In genomic region chr5:113151554-113152103, GRCm38 (mm10) we compare ENCODE assay signal across 8 mouse cellular contexts.
DNase-seq lines count a peak whose midpoint lies in the region; ATAC-seq and TF ChIP-seq lines count a peak whose summit lies in the region.

No protein-coding gene starts in this region.

- H3K36me3 ChIP-seq in heart, embryonic 11.5 days (ENCODE audit: control insufficient read depth, insufficient read depth, low read length) = no peaks in the 10 kb centered on the region
- H3K36me3 ChIP-seq in stomach, embryonic 14.5 days (ENCODE audit: control insufficient read depth, insufficient read depth, low read length) = no peaks in the 10 kb centered on the region

- H3K27ac ChIP-seq in layer of hippocampus, adult 2 months = peak overlapping the region; percentile 72; the same call in 1 of the 2 replicates
- H3K27ac ChIP-seq in heart, embryonic 11.5 days (ENCODE audit: low read depth, low read length) = peak overlapping the region; percentile 31
- peak overlapping the region; percentile 91 for H3K27ac ChIP-seq in stomach, embryonic 14.5 days (ENCODE audit: low read length)

- TF ChIP-seq POLR2A in brain, embryonic 14.5 days (IDR thresholded peaks at IDR 0.05; ENCODE audit: borderline replicate concordance, extremely low read depth, insufficient read depth, insufficient read length, poor library complexity, severe bottlenecking) = no peak

- 51% methylated on average over 11 of the region's 11 CpGs for WGBS in heart, embryonic 11.5 days (ENCODE audit: insufficient replicate concordance)
- 39% methylated on average over 11 of the region's 11 CpGs for WGBS in stomach, embryonic 14.5 days

- DNase-seq in layer of hippocampus, adult 2 months (ENCODE audit: low spot score in 2 of 2) = no peak
- DNase-seq in layer of hippocampus, postnatal 25 days (ENCODE audit: extremely low spot score in 1 of 2, low spot score in 1 of 2) = no peak
- DNase-seq in brain, embryonic 14.5 days (ENCODE audit: low read depth) = peak; percentile 77
- DNase-seq in kidney, postnatal 4 days = peak; percentile 67 to 79
- DNase-seq in frontal cortex, postnatal 25 days (ENCODE audit: low spot score in 2 of 2) = no peak
- DNase-seq in embryo, embryonic 9.5 days (ENCODE audit: extremely low spot score) = no peak

- H3K4me1 ChIP-seq in heart, embryonic 11.5 days (ENCODE audit: control insufficient read depth, insufficient read depth, low read length) = peaks cover 32% of the 10 kb centered on the region
- H3K4me1 ChIP-seq in stomach, embryonic 14.5 days (ENCODE audit: control insufficient read depth, insufficient read depth, low read length) = peaks cover 19% of the 10 kb centered on the region

- no peaks in the 10 kb centered on the region for H3K9me3 ChIP-seq in heart, embryonic 11.5 days (replicated peaks; ENCODE audit: control insufficient read depth, low read length)
- H3K9me3 ChIP-seq in stomach, embryonic 14.5 days (ENCODE audit: control insufficient read depth, low read depth, low read length) = no peaks in the 10 kb centered on the region

- no peak overlapping the region for H3K4me2 ChIP-seq in heart, embryonic 11.5 days
- H3K4me2 ChIP-seq in stomach, embryonic 14.5 days (replicated peaks; ENCODE audit: low read depth, low read length) = no peak overlapping the region

- no peaks in the 10 kb centered on the region for H3K27me3 ChIP-seq in heart, embryonic 11.5 days (ENCODE audit: control insufficient read depth, insufficient read depth, low read length)
- H3K27me3 ChIP-seq in stomach, embryonic 14.5 days (ENCODE audit: control insufficient read depth, insufficient read depth, low read length) = no peaks in the 10 kb centered on the region

- 0 out of 2 replicates have a peak overlapping the region, but pooled peaks have one; percentile 24 for H3K9ac ChIP-seq in heart, embryonic 11.5 days (ENCODE audit: low read depth, low read length)
- no peak overlapping the region for H3K9ac ChIP-seq in stomach, embryonic 14.5 days (replicated peaks; ENCODE audit: low read depth, low read length)

- TF ChIP-seq CTCF in layer of hippocampus, adult 2 months (conservative IDR thresholded peaks at IDR 0.05) = no peak
- no peak for TF ChIP-seq CTCF in brain, embryonic 14.5 days (IDR thresholded peaks at IDR 0.05; ENCODE audit: borderline replicate concordance, extremely low read depth, insufficient read depth, insufficient read length)

- no peak overlapping the region for H3K4me3 ChIP-seq in layer of hippocampus, adult 2 months
- H3K4me3 ChIP-seq in heart, embryonic 11.5 days (ENCODE audit: low read depth, low read length) = no peak overlapping the region
- H3K4me3 ChIP-seq in stomach, embryonic 14.5 days (ENCODE audit: low read depth, low read length) = no peak overlapping the region

- ATAC-seq in heart, embryonic 11.5 days (replicated peaks; ENCODE audit: insufficient number of reproducible peaks, low FRiP score, low TSS enrichment) = no peak
- no peak; the same call in 1 of the 2 replicates for ATAC-seq in stomach, embryonic 14.5 days (ENCODE audit: insufficient number of reproducible peaks, insufficient read depth, low FRiP score, low read depth)

Comparison
In these comparisons a context has a peak if more than half of its experiments do, and no peak if none do; other contexts are left out.
1. DNase-seq: peak in brain, embryonic 14.5 days (single experiment) and kidney, postnatal 4 days (2 of 2); none in layer of hippocampus, adult 2 months (0 of 2), layer of hippocampus, postnatal 25 days (0 of 2), frontal cortex, postnatal 25 days (0 of 2) and embryo, embryonic 9.5 days (single experiment).
2. H3K27ac ChIP-seq: peak in every context shown above with its lines; median percentile 91 in stomach, embryonic 14.5 days; 72 in layer of hippocampus, adult 2 months; 31 in heart, embryonic 11.5 days.